Mouse (Mus musculus) CD4-positive, CD25-positive, alpha-beta regulatory T cell, adult 4 months (primary cell): ENCODE results near the gene Otulinl. TPM values are rescaled to one million over a fixed set of nuclear protein-coding genes. Genes with fewer than 3 reads are reported as not detected.

Source experiments
- ATAC-seq: one replicate; pipeline ENCODE4 v1.8.0; 2017
- polyA plus RNA-seq, 2 experiments: library from polyadenylated mRNA; unstranded; fragments of 100-300 nt; shearing (Covaris generic); gene quantifications; one replicate each; pipeline ENCODE4 v1.2.1; 2017

Otulinl gene
- polyA plus RNA-seq, 2 experiments from 2014 or later = 216 to 235 TPM

DNA sequence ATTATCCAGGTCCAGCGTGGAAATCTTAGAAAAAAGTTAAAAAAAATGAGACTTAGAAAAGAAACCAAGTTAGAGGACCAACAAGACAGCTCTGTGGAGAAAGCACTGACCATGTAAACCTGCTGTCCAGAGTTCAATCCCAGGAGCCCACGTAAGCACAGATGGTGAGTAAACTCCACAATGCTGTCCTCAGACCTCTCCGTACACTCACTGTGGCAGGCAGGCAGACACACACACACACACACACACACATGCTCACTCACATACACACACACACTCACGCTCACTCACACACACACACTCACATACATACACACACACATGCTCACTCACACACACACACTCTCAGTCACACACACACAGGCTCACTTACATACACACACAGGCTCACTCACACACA, 68.1 kb downstream of the Otulinl start:
- no peak for ATAC-seq

DNA sequence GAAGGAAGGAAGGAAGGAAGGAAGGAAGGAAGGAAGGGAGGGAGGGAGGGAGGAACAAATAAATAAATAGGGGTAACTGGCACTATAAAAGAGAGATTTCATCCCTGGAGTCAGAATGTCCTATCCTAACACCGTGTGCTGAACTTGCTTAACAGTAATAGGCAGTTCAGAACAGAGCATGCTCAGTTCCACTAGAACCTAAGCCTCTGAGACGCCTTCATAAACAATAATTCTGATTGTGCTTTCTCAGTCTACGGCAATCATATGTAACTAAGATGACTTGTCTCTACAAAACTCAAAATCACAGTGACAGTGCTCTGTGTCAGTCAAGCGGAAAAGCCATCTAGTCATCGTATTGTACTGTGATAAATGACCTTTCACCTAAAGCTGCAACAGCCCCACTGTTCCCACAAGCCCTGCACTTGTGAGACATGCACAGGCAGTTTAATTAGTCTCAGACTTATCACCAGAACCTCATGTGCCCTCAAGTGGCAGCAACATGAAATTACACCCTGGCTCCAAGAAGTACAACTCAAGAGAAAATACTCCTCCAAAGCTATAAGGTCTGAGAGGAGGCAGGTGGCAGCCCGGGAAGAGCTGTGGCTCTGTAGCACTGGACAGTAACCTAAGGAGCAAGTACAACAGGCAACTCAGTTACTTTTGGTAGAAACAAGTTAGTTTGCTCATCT, 68.7 kb downstream of the Otulinl start:
- peak; percentile 92 for ATAC-seq

DNA sequence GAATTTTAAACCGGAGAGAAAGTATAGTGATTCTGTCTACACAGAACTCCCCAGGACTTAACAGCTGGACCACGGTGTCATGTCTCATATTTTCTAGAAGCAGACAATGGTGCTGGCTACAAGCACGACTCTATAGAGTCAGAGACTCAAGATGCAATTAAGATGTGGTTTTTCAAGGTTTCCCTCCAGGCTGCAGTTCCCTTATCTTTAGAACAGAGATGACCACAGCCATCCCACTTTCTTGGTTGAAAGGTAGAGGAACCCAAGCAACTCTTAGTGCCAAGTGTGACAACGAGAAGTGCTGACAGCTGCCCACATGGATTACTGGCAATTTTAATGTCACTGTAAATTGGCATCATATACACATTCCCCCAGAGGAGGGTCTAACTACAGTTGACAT, 71.8 kb downstream of the Otulinl start:
- ATAC-seq = no peak

DNA sequence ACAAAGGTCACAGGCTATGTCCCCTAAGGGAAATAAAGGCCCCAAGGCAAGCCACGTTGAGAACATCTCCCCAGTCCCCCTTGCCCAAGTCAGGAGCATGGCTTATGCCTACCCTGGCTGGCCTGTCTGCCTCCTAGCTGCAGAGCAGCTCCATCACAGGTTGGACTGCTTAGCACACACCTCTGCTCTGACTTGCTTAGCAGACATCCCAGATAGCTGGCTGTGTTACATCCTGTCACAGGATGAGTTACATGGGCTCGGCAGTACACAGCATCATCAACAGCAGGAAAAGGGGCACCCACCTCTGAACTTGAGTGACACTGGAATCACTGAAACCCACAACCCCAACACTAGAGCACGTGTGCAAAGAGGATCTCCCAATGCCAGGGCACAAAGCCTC, 76.1 kb downstream of the Otulinl start:
- peak; percentile 75 for ATAC-seq

Other genes starting within 250 kb of the Otulinl start
- 10 to 100 TPM; 15.2 to 16.9 TPM for gene Ank, start 214.9 kb downstream of the Otulinl start, polyA plus RNA-seq
- 10 to 100 TPM; 10.7 to 10.8 TPM for gene Otulin, start 50.9 kb downstream of the Otulinl start, polyA plus RNA-seq